15 mouse cellular contexts compared by ENCODE assay signal in genomic region chr19:37574802-37575201, GRCm38 (mm10). TPM values are rescaled to one million over a fixed set of nuclear protein-coding genes. Genes with fewer than 3 reads are reported as not detected.
DNase-seq lines count a peak whose midpoint lies in the region; ATAC-seq and TF ChIP-seq lines count a peak whose summit lies in the region.
"Had no signal": no experiment of that assay in that cellular context is flagged by ENCODE, and none has a peak within 500 bp of the region (broad histone marks: within the 10 kb centered on the region; RNA-seq: fewer than 3 reads in every experiment).

No protein-coding gene starts in this region.

- no peaks in the 10 kb centered on the region for H3K4me1 ChIP-seq in lung, postnatal 0 days (ENCODE audit: insufficient read depth, low read depth, low read length)
- H3K4me1 ChIP-seq: liver, embryonic 12.5 days had no signal

- intact Hi-C loops in gastrocnemius, adult 2 months (cut with DNase I) = no loop called here

- H3K27me3 ChIP-seq in lung, postnatal 0 days (replicated peaks; ENCODE audit: insufficient read depth, low read length) = no peaks in the 10 kb centered on the region
- H3K27me3 ChIP-seq: liver, embryonic 12.5 days; Patski had no signal

- H3K4me3 ChIP-seq in gastrocnemius, adult 2 months = no peak overlapping the region
- no peak overlapping the region for H3K4me3 ChIP-seq in lung, postnatal 0 days (ENCODE audit: low read depth, low read length)
- H3K4me3 ChIP-seq: liver, embryonic 12.5 days had no signal

- H3K27ac ChIP-seq in gastrocnemius, adult 2 months = no peak overlapping the region
- H3K27ac ChIP-seq in lung, postnatal 0 days (ENCODE audit: low read length) = no peak overlapping the region
- H3K27ac ChIP-seq: liver, embryonic 12.5 days had no signal

- no peak overlapping the region for H3K9ac ChIP-seq in lung, postnatal 0 days (replicated peaks; ENCODE audit: low read depth)
- H3K9ac ChIP-seq: forebrain, postnatal 0 days; liver, embryonic 12.5 days had no signal

- DNase-seq in gastrocnemius, adult 2 months = peak; percentile 36
- DNase-seq in gastrocnemius, adult 18-20 months (ENCODE audit: low spot score) = no peak
- no peak for DNase-seq in lung, postnatal 0 days (ENCODE audit: low spot score)
- no peak for DNase-seq in lung, postnatal 14 days
- DNase-seq in ZHBTc4 (ENCODE audit: low read depth, low spot score) = peak; percentile 36
- DNase-seq in mesoderm, embryonic 11.5 days (ENCODE audit: low read depth, low spot score) = peak; percentile 15
- no peak for DNase-seq in testis, postnatal 14 days (ENCODE audit: low spot score)
- DNase-seq in neural tube, embryonic 10.5 days (ENCODE audit: extremely low spot score, low spot score) = no peak
- DNase-seq: cerebellum, adult 9-10 months; forebrain, postnatal 0 days; heart, postnatal 14 days; right cerebral cortex, postnatal 14 days; thymus, postnatal 14 days had no signal

- 59% methylated on average over 5 of the region's 5 CpGs for WGBS in lung, postnatal 0 days

- H3K36me3 ChIP-seq in lung, postnatal 0 days (ENCODE audit: insufficient read depth, low read length) = no peaks in the 10 kb centered on the region; the same call in 1 of the 2 replicates

- no peak for TF ChIP-seq EP300 in lung, postnatal 0 days (IDR thresholded peaks at IDR 0.05)

- H3K4me2 ChIP-seq in lung, postnatal 0 days (replicated peaks; ENCODE audit: low read depth, low read length) = no peak overlapping the region
- H3K4me2 ChIP-seq: liver, embryonic 12.5 days had no signal

- 0 out of 2 replicates have a peak, but pooled peaks have one; percentile 38 for ATAC-seq in lung, postnatal 0 days
- ATAC-seq: forebrain, postnatal 0 days; liver, embryonic 12.5 days; Patski had no signal

- H3K9me3 ChIP-seq in lung, postnatal 0 days (ENCODE audit: low read length) = no peaks in the 10 kb centered on the region
- H3K9me3 ChIP-seq: liver, embryonic 12.5 days had no signal

- TF ChIP-seq CTCF in gastrocnemius, adult 2 months (IDR thresholded peaks at IDR 0.05) = no peak
- TF ChIP-seq CTCF in lung, postnatal 0 days (IDR thresholded peaks at IDR 0.05) = no peak

RNA-seq across cellular contexts. Expression of gene Exoc6, which starts 24.6 kb away (rescaled TPM):
- total RNA-seq in gastrocnemius, adult 2 months (2021) = 10 to 100 TPM; 51.3 to 67.3 TPM
- total RNA-seq in gastrocnemius, adult 18-20 months (2021) = 10 to 100 TPM; 55.6 to 59.9 TPM
- 11.3 and 11.9 TPM in 2 replicates for polyA plus RNA-seq in lung, postnatal 0 days (2015; fragmentation: Nextera tagmentation; extraction: Ambion mirVana)

Comparison
In these comparisons a context has a peak if more than half of its experiments do, and no peak if none do; other contexts are left out.
1. DNase-seq: peak in gastrocnemius, adult 2 months (single experiment), ZHBTc4 (single experiment) and mesoderm, embryonic 11.5 days (single experiment); none in gastrocnemius, adult 18-20 months (single experiment), lung, postnatal 0 days (single experiment), lung, postnatal 14 days (single experiment), testis, postnatal 14 days (single experiment) and neural tube, embryonic 10.5 days (single experiment).